Mouse (Mus musculus) stomach, postnatal 0 days (tissue): ENCODE results near the gene Cep152.

Source experiments
- CTCF ChIP-seq: IDR thresholded peaks from 2 replicates; pipeline ENCODE4 v1.5.1; 2016; ENCODE audit warnings: antibody characterized with exemption, low read depth, mild to moderate bottlenecking, moderate library complexity
- EP300 ChIP-seq: optimal IDR thresholded peaks from 2 replicates; pipeline ENCODE3; 2016; ENCODE audit warnings: antibody characterized with exemption

DNA sequence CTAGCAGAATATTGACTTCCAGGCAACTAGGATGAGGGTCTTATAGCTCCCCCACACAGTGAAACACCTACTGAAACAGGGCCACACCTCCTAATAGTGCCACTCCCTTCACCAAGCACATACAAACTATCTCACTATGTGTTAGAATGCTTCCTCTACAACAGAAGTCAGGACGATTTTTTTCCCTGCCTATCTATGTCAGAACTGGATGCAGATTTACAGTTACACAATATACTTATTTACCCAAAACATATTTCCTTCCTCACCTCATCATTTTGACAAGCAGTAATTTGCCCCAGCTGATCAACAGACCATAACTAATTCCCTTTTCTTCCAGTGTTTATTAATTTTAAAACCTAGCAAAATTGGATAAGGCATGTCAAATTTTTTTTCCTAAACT, 81.3 kb downstream of the Cep152 start:
- TF ChIP-seq CTCF: no peak
- no peak for TF ChIP-seq EP300
